Mouse (Mus musculus) hematopoietic stem cell, adult 5-6 weeks (primary cell): ENCODE results near the gene Dhh. TPM values are rescaled to one million over a fixed set of nuclear protein-coding genes. Genes with fewer than 3 reads are reported as not detected.

Experiments used
- ATAC-seq, 2 experiments: fragments of 125-278 bp in 1 of 2; replicated peaks in 1 of 2; 2 replicates each; pipeline ENCODE4 v1.8.0; 2016 to 2017; ENCODE audit warnings: inconsistent platforms in 2 of 2, mild to moderate bottlenecking in 2 of 2, moderate number of reproducible peaks in 2 of 2, low read depth in 1 of 2, moderate TSS enrichment in 1 of 2; ENCODE audit not compliant: low FRiP score in 2 of 2, poor library complexity in 2 of 2, severe bottlenecking in 2 of 2, insufficient read depth in 1 of 2, low TSS enrichment in 1 of 2
- total RNA-seq: library from RNA; stranded (forward); fragments of 172-1452, 232-1000 nt; gene quantifications from 2 replicates; pipeline ENCODE4 v1.2.3, GENCODE M21; 2017

Gene Dhh
- total RNA-seq, 1 experiment from 2014 or later = not detected

DNA sequence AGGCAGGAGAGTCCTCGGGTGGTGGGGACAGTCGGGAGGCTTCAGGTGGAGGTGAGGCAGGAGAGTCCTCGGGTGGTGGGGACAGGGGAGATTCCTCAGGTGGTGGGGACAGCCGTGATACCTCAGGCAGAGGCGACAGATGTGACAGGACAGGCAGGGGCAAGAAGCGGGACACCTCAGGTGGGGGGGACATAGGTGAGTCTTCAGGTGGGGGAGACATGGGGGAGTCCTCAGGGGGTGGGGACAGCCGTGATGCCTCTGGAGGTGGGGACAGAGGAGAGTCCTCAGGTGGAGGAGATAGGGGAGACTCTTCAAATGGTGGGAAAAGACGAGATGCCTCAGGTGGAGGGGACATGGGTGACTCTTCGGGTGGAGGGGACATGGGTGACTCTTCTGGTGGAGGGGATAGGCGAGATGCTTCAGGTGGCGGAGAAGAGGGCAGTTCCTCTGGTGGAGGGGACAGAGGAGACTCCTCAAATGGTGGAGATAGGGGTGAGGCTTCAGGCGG, 34.8 kb downstream of the Dhh start:
- ATAC-seq = no peak

DNA sequence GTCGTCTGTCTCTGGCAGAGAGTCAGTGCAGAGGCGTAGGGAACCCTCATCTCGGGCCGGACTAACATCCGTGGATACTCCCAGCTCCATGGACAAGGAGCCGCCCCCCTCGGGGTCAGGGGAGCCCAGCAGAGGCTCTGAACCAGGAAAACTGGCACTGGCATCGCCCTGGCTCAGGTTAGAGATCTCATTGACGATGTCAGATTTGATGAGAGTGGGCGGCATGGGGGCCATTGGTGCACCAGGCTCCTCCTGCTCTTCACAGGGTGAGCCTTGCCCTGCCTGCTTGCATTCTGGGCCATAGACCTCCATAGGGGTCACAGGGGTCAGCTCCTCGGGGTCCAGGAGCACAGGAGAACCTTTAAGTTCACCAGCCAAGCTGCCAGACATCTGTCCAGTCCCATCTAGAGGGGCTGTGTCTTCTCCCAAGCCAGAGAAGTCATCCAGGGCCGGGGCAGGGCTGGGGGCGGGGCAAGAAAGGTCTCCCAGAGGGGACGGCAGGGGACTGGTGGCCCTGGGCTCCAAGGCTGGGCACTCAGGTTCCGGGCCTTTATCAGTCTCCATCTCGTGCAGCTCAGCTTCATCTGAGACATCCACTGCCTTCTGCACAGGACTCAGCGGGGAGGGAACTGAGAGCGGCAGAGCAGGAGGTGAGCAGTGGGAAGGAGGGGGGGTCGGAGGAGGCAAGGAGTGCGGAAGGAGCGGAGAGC, 36.5 kb downstream of the Dhh start:
- no peak for ATAC-seq

DNA sequence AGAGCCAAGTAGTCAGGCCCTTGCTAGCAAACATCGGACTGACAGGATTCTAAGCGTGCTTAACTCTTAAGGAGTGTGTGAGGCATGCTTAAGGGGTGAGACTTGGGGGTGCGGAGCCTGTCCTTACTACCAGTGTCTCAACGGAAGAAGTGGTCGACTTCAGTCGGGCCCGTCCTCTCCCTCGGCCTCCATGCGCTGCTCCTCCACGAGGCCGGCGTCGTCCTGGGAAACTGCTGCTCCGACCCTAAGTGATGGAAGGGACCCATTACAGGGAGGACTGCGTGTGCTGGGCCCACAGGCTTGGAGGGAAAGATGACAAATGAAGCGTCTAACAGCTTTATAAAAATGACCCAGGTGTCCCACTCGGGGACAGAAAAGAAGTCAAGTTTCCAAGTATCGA, 37.4 kb downstream of the Dhh start:
- ATAC-seq = no peak

DNA sequence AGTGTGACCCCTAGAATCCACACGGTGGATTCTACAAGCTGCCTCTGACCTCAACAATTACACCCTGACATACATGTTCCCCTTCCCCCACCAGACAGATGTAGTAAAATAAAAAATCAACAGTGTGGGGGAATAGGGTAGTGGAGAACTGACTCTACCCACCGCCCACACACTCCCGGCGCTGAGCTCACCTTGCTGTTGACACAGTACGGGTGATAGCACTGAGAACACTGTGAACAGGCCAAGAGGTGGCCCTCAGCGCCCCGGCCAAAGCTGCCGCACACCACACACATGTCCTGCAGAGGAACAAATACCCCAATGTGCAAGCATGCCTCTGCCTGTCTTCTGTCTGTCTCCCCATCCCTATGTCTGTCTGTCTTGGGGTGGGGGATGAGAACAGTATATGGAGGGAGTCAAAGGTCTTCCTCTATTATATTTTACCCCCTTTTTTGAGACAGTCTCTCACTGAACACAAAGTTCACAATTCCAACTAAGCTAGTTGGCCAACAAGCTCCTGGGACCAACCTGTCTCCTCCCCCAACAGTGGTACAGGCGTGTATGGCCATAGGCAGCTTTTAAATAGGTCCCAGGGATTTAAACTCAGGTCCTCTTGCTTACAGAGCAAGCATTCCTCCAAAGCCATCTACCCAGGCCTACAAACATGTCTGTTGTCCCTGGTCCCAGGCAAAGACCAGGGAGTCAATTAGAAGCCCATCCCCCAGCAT, 38.9 kb downstream of the Dhh start:
- no peak for ATAC-seq

DNA sequence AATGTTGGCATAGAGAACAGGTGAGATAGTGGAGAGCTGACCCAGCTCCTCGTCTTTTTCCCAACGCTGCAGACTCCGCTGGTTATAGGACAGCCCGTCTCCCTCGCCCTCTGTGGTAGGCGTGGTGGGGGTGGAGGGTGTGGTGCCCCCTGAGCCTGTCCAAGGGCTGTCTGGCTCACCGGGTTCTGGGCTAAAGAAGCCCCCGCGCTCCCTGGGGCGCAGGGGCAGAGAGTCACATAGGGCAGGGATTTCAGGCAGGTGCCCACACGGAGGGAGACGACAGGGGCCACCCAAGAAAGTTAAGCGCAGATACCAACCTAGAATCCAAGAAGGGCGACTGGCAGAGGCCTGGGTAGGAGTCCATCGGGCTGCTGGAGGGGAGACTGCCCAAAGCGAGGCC, 44.1 kb downstream of the Dhh start:
- no peak for ATAC-seq

DNA sequence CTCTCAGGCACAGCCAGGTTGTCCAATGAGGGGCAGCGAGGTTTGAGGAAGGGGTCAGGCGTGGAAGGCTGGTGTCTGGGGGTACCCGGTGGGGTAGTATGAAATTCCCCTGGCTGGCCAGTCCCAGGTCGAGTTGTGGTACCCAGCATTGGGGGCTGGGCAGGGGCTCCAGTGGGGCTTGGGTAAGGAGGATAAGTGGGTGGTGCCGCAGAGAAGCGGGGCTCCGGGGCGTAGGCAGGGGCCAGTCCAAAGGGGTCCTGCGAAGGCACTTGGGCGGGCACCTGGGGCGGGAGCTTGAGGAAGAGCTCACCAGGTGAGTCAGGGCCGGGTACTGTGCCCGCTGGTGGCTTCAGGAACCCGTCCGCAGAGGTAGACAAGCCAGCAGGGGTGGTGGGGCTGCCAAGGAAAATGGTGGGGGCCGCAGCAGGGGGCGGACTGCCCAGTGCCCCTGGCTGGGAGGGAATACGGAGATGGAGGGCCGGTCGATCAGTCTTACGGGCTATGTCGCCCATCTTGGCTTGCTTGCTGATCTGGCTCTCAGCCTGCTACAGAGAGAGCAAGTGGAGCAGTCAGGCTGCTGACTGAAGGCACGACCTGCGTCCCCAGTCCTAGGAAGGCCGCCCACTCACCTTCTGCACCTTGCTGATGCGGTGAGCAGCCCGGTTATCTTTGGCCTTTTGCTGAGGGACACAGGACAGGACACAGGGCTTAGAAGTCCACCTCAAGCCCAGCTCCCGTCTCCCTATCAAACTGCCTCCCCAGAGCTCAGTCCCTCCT, 45.0 kb downstream of the Dhh start:
- ATAC-seq = no peak

DNA sequence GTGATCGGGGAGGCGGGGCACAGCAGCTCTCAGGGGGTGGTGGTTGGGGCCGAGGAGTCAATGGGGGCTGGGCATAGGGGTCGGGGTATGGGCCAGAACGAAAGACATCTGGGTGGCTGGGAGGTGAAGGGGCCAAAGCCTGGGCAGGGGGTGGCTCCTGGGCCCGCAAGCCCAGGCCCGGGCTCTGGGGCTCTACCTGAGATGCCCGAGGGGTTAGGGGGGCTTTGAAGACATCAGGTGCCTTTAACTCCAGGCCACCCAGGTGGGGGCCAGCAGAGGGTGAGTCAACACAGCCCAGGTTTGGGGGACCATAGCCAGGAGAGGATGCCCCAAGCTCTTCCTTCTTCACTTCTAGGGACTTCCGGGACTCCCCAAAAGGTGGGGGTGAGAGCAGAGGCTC, 45.6 kb downstream of the Dhh start:
- ATAC-seq = no peak

DNA sequence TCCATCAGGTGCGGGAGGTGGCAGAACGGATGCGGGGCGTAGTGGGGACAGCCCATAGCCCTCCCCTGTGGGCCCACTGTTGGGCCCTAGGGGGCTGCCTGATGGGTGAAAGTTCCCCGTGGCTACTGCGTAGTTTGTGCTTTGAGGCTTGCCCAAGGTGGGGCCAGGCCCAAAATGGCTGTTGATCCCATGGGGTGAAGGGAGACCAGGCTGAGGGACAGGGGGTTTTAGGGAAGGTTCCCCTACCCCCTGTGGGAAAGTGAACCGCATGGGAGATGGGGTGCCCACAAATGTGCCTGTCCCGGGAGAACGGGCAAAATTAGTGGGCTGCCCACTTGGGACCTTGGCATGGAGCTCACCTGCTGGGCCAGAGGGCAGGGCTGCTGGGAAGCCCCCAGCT, 46.3 kb downstream of the Dhh start:
- ATAC-seq = no peak

DNA sequence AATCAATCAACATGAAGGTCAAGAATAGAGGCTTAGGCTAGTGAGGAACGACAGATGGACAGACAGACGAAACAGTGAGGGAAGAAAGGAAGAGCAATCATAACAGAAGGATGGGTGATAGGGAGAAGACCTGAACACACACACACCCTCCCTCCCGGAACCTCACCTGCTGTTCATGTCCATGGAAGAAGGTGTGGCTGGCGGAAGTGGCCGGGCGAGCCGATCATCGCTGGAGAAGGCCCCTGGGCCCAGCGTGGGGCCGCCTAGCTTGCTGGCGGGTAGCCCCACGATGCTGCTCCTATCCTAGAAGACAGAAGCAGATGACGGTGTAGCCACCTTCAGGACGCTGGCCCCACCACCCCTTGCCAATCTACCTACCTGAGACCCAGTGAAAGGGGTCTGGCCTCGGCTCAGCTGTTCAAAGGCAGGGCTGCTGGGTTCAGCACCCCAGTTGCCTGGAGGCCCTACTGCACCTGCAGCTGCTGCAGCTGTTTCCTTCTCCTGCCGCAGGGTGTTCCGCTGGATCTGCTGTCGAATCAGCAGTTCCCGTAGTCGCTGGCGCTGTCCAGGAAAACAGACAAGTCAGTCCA, 47.0 kb downstream of the Dhh start:
- ATAC-seq = no peak

DNA sequence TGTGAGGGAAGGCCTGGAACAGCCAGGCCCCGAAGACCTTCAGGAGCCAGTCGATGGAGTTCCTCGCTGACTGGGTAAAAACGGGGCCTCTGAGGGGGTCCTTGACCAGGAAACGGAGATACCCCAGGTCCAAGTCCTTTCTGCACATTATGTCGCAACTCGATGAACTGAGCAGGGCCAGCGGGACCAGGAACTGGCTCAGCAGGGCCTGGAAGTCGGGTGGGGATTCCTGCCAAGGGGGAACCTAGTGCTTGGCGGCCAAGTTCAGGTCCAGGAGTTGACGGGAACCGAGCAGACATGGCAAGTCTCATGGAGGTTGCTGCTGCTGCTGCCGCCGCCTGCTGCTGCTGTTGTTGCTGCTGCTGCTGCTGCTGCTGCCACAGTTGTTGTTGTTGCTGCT, 47.7 kb downstream of the Dhh start:
- ATAC-seq = no peak

DNA sequence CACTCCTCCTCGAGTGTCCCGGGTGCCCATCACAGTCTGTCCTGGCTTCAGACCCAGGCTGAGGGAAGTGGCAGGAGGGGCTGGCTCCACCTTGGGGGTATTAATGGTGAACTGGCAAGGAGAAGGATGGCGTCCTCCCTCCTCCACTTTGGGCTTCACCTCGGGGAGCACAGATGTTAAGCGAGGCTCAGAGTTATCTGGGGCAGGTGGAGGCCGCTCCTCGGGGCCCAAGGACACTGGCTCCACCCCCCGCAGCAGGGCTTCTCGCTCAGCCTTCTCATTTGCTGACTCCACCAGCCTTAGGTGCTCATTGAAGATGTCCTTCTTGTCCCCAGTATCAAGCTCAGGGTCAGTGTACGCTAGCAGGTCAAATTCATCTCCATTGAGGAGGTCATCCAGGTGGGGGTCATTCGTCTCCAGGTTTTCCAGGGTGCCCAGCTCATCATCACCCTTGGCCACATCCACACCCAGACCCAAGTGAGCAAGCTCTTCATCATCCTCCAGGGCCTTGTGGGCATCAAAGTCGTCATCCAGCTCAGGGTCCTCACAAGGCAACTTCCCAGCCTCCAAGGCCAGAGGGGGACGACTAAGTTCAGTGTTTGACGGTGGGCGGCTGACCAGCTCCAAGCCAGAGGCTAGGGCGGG, 48.3 kb downstream of the Dhh start:
- ATAC-seq = no peak

DNA sequence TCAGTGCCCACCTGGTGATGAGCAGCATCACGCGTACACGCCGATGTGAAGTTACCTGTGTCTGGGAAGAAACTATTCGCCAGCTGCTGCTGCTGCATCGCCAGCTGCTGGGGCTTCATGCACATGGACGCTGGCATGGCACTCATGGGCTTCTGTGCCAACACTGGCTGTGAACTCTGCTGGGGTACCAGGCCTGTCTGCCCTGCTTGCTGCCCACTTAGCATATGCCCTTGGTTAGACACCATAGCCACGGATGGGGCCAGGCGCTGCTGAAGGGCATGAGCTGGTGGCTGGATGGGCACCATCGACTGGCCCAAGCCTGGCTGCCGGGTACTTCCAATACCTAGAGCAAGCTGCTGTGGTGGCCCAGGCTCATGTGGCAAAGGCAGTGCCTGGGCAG, 49.2 kb downstream of the Dhh start:
- no peak for ATAC-seq

DNA sequence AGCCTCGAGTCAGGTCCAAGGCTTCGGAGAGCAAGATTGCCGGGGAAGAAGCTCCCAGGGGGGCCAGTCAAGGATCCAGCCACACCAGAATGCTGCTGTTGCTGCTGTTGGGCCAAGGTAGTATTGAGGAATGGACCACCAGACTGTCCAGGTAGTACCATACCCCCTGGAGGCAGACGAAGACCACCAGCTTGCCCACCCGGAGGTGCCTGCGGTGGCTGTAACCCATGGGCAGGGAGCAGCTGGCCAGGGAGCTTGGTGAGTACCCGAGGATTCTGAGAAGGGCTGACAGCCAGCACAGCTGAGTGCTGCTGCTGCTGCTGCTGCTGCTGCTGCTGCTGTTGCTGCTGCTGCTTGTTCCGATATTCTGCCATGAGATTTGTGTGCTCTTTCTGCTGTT, 52.2 kb downstream of the Dhh start:
- ATAC-seq = no peak

DNA sequence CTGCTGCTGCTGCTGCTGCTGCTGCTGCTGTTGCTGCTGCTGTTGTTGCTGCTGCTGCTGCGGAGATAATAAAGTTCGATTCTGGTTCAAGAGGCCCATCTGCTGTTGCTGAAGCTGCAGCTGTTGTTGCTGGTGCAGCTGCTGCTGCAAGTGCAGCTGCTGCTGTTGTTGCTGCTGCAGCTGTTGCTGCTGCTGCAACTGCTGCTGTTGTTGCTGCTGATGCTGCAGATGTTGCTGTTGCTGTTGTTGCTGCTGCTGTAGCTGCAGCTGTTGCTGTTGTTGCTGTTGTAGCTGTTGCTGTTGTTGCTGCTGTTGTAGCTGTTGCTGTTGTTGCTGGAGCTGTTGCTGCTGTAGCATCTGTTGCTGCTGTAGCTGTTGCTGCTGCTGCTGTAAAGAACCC, 53.2 kb downstream of the Dhh start:
- no peak for ATAC-seq

DNA sequence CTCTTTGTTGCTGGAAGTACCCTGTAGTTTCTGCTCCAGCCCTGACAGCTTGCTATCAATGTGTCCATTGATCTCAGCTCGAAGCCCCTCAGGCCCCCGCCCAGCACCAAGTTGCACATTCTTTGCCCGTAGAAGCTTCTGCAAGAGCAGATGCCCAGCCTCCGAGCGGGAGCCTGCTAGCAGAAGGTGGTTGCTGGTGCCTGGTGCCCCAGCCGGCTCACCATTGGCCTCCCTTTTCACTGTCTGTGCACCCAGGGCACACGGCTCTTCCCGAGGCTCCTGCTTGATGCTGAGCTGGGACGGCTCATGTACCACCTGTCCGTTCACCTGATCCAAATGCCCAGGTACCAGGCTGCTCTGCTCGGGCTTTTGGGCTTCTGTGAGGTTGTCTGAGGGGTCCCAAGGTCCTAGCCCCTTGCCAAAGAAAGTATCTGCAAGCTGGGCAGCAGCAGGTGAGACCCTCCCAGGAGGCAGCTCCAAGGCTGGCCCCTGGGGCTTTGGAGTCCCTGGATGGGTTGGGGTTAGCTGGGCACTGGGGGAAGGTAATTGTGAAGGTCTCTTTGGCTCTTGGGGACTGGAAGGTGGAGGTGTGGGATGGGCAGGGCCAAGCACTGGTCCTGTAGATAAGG, 54.6 kb downstream of the Dhh start:
- ATAC-seq = no peak
